Mouse (Mus musculus): ENCODE measurements around the gene Rpl28.

Rpl28 gene

GRCm38 (mm10) chr7:4792278-4793212, at the start of gene Rpl28:
Gene Rpl28 (plus strand): TSS chr7:4792874.
- DNase-seq (ENCODE audit: low spot score), result peak; percentile 97

GRCm38 (mm10) chr7:4743354-4743753, 49.3 kb upstream of the Rpl28 start:
- DNase-seq (ENCODE audit: low spot score), result peak; percentile 54

- no peak for DNase-seq (ENCODE audit: low spot score)
Measured at GRCm38 (mm10) chr7:4744886-4745285, 47.8 kb upstream of the Rpl28 start.

GRCm38 (mm10) chr7:4746326-4746980, 46.2 kb upstream of the Rpl28 start:
- DNase-seq (ENCODE audit: low spot score), result no peak

GRCm38 (mm10) chr7:4747156-4747899, 45.3 kb upstream of the Rpl28 start:
- no peak for DNase-seq (ENCODE audit: low spot score)

- no peak for DNase-seq (ENCODE audit: low spot score)
Measured at GRCm38 (mm10) chr7:4748321-4748720, 44.4 kb upstream of the Rpl28 start.

GRCm38 (mm10) chr7:4749169-4749568, 43.5 kb upstream of the Rpl28 start:
- DNase-seq (ENCODE audit: low spot score), result no peak

- DNase-seq (ENCODE audit: low spot score), result peak; percentile 21
Measured at GRCm38 (mm10) chr7:4751971-4752820, 40.5 kb upstream of the Rpl28 start.

GRCm38 (mm10) chr7:4752821-4753570, 39.7 kb upstream of the Rpl28 start, which contains the start of gene Cox6b2:
Gene Cox6b2 (minus strand): TSS chr7:4753094.
- DNase-seq (ENCODE audit: low spot score), result peak; percentile 85

GRCm38 (mm10) chr7:4759670-4760069, 33.0 kb upstream of the Rpl28 start:
- no peak for DNase-seq (ENCODE audit: low spot score)

GRCm38 (mm10) chr7:4764946-4765710, 27.5 kb upstream of the Rpl28 start:
- DNase-seq (ENCODE audit: low spot score), result no peak

GRCm38 (mm10) chr7:4771202-4771601, 21.5 kb upstream of the Rpl28 start, which contains the start of gene Fam71e2:
Gene Fam71e2 (minus strand): TSS chr7:4771302.
- DNase-seq (ENCODE audit: low spot score), result no peak

- DNase-seq (ENCODE audit: low spot score), result no peak
Measured at GRCm38 (mm10) chr7:4776131-4776530, 16.5 kb upstream of the Rpl28 start.

- DNase-seq (ENCODE audit: low spot score), result peak; percentile 54
Measured at GRCm38 (mm10) chr7:4776861-4777830, 15.5 kb upstream of the Rpl28 start.

- DNase-seq (ENCODE audit: low spot score), result no peak
Measured at GRCm38 (mm10) chr7:4777851-4778637, 14.6 kb upstream of the Rpl28 start.

GRCm38 (mm10) chr7:4779921-4780320, 12.8 kb upstream of the Rpl28 start:
- DNase-seq (ENCODE audit: low spot score), result no peak

GRCm38 (mm10) chr7:4782130-4782529, 10.5 kb upstream of the Rpl28 start:
- no peak for DNase-seq (ENCODE audit: low spot score)

GRCm38 (mm10) chr7:4782759-4783158, 9.9 kb upstream of the Rpl28 start, which contains the start of the genes Il11 and Tmem190:
Gene Il11 (minus strand): TSS chr7:4782859.
Gene Tmem190 (plus strand): TSS chr7:4782937.
- no peak for DNase-seq (ENCODE audit: low spot score)
